Mouse (Mus musculus): ENCODE measurements at regions not wholly inside any gene's neighbourhood (a gene's known extent, or its start where the extent isn't known, plus 50 kb on each side); places are given as distances from the start of the nearest gene placed in this dataset.

- no peaks in the 10 kb centered on the region for H3K9me3 ChIP-seq (replicated peaks)
- no peak overlapping the region for H3K4me3 ChIP-seq (replicated peaks)
- no peak overlapping the region for H3K27ac ChIP-seq
- ATAC-seq (replicated peaks; ENCODE audit: low FRiP score), result no peak
- H3K36me3 ChIP-seq, result no peaks in the 10 kb centered on the region
- H3K27me3 ChIP-seq, result no peaks in the 10 kb centered on the region
- H3K4me1 ChIP-seq, result no peaks in the 10 kb centered on the region
- H3K9ac ChIP-seq, result no peak overlapping the region
- 52% methylated on average over 7 of the region's 7 CpGs for WGBS
- no peak overlapping the region for H3K4me2 ChIP-seq
Observed at GRCm38 (mm10) chr5:15850126-15850801, 84.2 kb upstream of the Cacna2d1 start.

GRCm38 (mm10) chr5:15854752-15855151 is 79.7 kb upstream of the Cacna2d1 start:
- WGBS, result 37% methylated on average over 1 of the region's 1 CpGs
- H3K27ac ChIP-seq, result no peak overlapping the region
- H3K4me3 ChIP-seq (replicated peaks), result no peak overlapping the region
- H3K4me2 ChIP-seq, result no peak overlapping the region
- no peaks in the 10 kb centered on the region for H3K4me1 ChIP-seq
- H3K27me3 ChIP-seq, result no peaks in the 10 kb centered on the region
- no peaks in the 10 kb centered on the region for H3K9me3 ChIP-seq (replicated peaks)
- no peak overlapping the region for H3K9ac ChIP-seq
- H3K36me3 ChIP-seq, result no peaks in the 10 kb centered on the region
- ATAC-seq (replicated peaks; ENCODE audit: low FRiP score), result peak; percentile 81

GRCm38 (mm10) chr5:15857034-15857433 is 77.5 kb upstream of the Cacna2d1 start:
- no peak overlapping the region for H3K4me2 ChIP-seq
- no peak overlapping the region for H3K9ac ChIP-seq
- H3K36me3 ChIP-seq, result no peaks in the 10 kb centered on the region
- H3K27me3 ChIP-seq, result no peaks in the 10 kb centered on the region
- no peaks in the 10 kb centered on the region for H3K4me1 ChIP-seq
- ATAC-seq (replicated peaks; ENCODE audit: low FRiP score), result peak; percentile 66
- H3K4me3 ChIP-seq (replicated peaks), result no peak overlapping the region
- H3K27ac ChIP-seq, result no peak overlapping the region
- no peaks in the 10 kb centered on the region for H3K9me3 ChIP-seq (replicated peaks)
- WGBS, result 34% methylated on average over 1 of the region's 1 CpGs

- Histone ChIP-seq H3K4me3 (replicated peaks) (no peak overlapping the region), H3K27ac (no peak overlapping the region), H3K4me1 (no peaks in the 10 kb centered on the region), H3K36me3 (no peaks in the 10 kb centered on the region), H3K9ac (no peak overlapping the region), H3K9me3 (replicated peaks) (no peaks in the 10 kb centered on the region), H3K27me3 (no peaks in the 10 kb centered on the region), H3K4me2 (no peak overlapping the region)
- WGBS, result 91% methylated on average over 3 of the region's 3 CpGs
- no peak for ATAC-seq (replicated peaks; ENCODE audit: low FRiP score)
Observed at GRCm38 (mm10) chr5:15874065-15874464, 60.4 kb upstream of the Cacna2d1 start.

GRCm38 (mm10) chr5:15883004-15883403 is 51.5 kb upstream of the Cacna2d1 start:
- H3K4me3 ChIP-seq (replicated peaks), result no peak overlapping the region

More at GRCm38 (mm10) chr5:15883004-15883403, 51.5 kb upstream of the Cacna2d1 start:
- Histone ChIP-seq H3K9ac (no peak overlapping the region), H3K27me3 (no peaks in the 10 kb centered on the region), H3K9me3 (replicated peaks) (no peaks in the 10 kb centered on the region), H3K36me3 (no peaks in the 10 kb centered on the region), H3K4me2 (no peak overlapping the region), H3K27ac (no peak overlapping the region), H3K4me1 (no peaks in the 10 kb centered on the region)
- 0 out of 2 replicates have a peak, but pooled peaks have one; percentile 43 for ATAC-seq (replicated peaks; ENCODE audit: low FRiP score)

Measured in kidney, embryonic 15.5 days (tissue).